Mouse (Mus musculus) limb, embryonic 14.5 days (tissue): ENCODE results near the gene Aadac. TPM values are rescaled to one million over a fixed set of nuclear protein-coding genes. Genes with fewer than 3 reads are reported as not detected.

ENCODE experiments used
- ATAC-seq: fragments of 200-750 bp; cut with Nextera tagmentation; 2 replicates; pipeline ENCODE4 v1.8.0; 2017; ENCODE audit warnings: low read depth, moderate number of reproducible peaks, moderate TSS enrichment; ENCODE audit not compliant: low FRiP score
- DNase-seq: peaks from one replicate; pipeline ENCODE4 v3.0.0-alpha.2; 2015; ENCODE audit warnings: low spot score
- H3K27ac ChIP-seq: fragments of 300-500 bp; sonication (generic); replicated peaks from 2 replicates; pipeline ENCODE4 v1.5.1; 2014; ENCODE audit warnings: low read depth, mild to moderate bottlenecking, low read length, moderate library complexity, mixed read lengths
- H3K27me3 ChIP-seq: fragments of 300-500 bp; sonication (generic); 2 replicates; pipeline ENCODE4 v1.6.1; 2014; ENCODE audit warnings: low read length, mixed read lengths; ENCODE audit not compliant: control insufficient read depth, insufficient read depth
- H3K36me3 ChIP-seq: fragments of 300-500 bp; sonication (generic); 2 replicates; pipeline ENCODE4 v1.6.1; 2014; ENCODE audit warnings: mild to moderate bottlenecking, low read length, moderate library complexity, mixed read lengths; ENCODE audit not compliant: control insufficient read depth, insufficient read depth
- H3K4me1 ChIP-seq: fragments of 300-500 bp; sonication (generic); 2 replicates; pipeline ENCODE4 v1.6.1; 2014; ENCODE audit warnings: antibody characterized with exemption, low read length, mixed read lengths; ENCODE audit not compliant: control insufficient read depth, insufficient read depth
- H3K4me2 ChIP-seq: fragments of 300-500 bp; sonication (generic); replicated peaks from 2 replicates; pipeline ENCODE4 v1.6.1; 2014; ENCODE audit warnings: low read depth, mild to moderate bottlenecking, low read length, moderate library complexity; ENCODE audit not compliant: severe bottlenecking
- H3K4me3 ChIP-seq: fragments of 300-500 bp; sonication (generic); replicated peaks from 2 replicates; pipeline ENCODE4 v1.5.1; 2014; ENCODE audit warnings: low read length
- H3K9ac ChIP-seq: fragments of 300-500 bp; sonication (generic); 2 replicates; pipeline ENCODE4 v1.6.1; 2014; ENCODE audit warnings: mild to moderate bottlenecking, low read depth, low read length, moderate library complexity; ENCODE audit not compliant: severe bottlenecking
- H3K9me3 ChIP-seq: fragments of 300-500 bp; sonication (generic); 2 replicates; pipeline ENCODE4 v1.6.1; 2016; ENCODE audit warnings: low read length; ENCODE audit not compliant: control insufficient read depth
- POLR2A ChIP-seq: fragments of 200-500 bp; IDR thresholded peaks from 2 replicates; pipeline ENCODE4 v1.8.0; 2012; ENCODE audit warnings: inconsistent platforms, mild to moderate bottlenecking, moderate library complexity, borderline replicate concordance; ENCODE audit not compliant: insufficient read depth, insufficient read length; ENCODE audit errors: extremely low read depth
- WGBS: fragments of 180-500 bp; shearing (Covaris S2); extraction: QIAGEN DNeasy Blood & Tissue Kit; methylation state at CpG from one replicate; pipeline ENCODE4 v1.1.7; 2014; 5-methylcytosine and 5-hydroxymethylcytosine counted together
- polyA plus RNA-seq, 2 experiments: library from polyadenylated mRNA; depleted of rRNA in 1 of 2; stranded (reverse) in 1 of 2; unstranded in 1 of 2; fragments of >200 nt; fragmentation: Nextera tagmentation in 1 of 2; extraction: Ambion mirVana in 1 of 2; gene quantifications; 2 replicates each; pipeline versions ENCODE4 v1.2.1 to v1.2.3; 2012 to 2014

Gene Aadac
- polyA plus RNA-seq, 2 experiments: 0.41 to 0.47 TPM

DNA sequence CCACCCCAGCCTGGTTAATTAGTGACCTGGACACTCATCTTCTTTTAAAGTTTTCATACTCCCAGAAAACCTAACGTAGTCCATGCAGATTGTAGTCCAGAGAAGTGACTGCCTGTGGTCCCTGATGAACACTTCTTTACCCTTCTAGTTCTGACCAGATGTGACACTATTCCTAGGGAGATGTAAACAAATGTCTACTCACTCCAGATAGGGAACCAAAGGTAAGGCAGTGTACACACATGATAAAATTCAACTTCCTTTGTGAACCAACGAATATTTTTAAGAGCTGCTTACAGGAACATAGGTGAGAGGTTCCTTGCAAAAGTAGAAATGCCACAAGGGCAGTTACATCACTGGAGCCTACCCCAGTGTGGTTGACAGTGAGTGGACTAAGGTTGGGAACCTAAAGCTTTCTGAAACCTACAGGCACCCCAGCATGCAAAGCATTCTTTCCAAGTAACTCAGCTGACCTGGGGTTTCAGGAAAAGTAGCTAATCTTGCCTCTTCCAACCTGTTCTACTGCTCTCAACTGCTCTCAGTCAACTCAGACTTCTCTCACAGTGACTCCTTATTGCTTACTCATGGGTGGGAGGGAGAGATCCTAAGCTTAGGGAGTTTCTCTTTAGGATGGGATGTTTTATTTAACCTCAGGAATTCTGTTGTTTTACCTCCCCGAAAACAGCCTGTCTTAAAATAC, 27.9 kb downstream of the Aadac start:
- ATAC-seq: no peak
- no peak for DNase-seq
- WGBS: 80% methylated on average over 3 of the region's 3 CpGs
- H3K4me1 ChIP-seq: no peaks in the 10 kb centered on the region
- H3K27ac ChIP-seq: no peak overlapping the region
- H3K36me3 ChIP-seq: no peaks in the 10 kb centered on the region
- no peaks in the 10 kb centered on the region for H3K27me3 ChIP-seq
- no peak overlapping the region for H3K9ac ChIP-seq
- H3K4me3 ChIP-seq: no peak overlapping the region
- no peaks in the 10 kb centered on the region for H3K9me3 ChIP-seq
- H3K4me2 ChIP-seq: no peak overlapping the region
- TF ChIP-seq POLR2A: no peak

DNA sequence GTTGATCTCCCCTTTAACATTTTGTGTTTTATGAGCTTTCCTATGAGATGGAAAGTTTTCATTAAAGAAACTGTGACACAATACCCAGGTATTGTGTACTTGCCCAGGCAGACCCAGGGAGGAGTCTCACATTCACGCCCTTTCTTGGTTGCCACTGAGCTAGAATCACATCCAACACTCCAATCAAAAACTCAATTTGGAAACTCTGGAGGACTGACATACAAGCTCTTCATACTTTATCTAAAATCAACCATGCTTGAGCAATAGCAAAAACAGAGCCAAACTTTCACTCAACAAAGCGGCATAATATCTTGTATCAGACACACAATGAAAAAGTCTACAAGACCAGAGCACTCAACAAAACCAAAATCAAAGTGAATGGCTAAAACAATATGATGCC, 28.4 kb downstream of the Aadac start:
- Histone ChIP-seq H3K4me1 (no peaks in the 10 kb centered on the region), H3K27me3 (no peaks in the 10 kb centered on the region), H3K9ac (no peak overlapping the region), H3K4me2 (no peak overlapping the region), H3K4me3 (no peak overlapping the region), H3K36me3 (no peaks in the 10 kb centered on the region), H3K9me3 (no peaks in the 10 kb centered on the region), H3K27ac (no peak overlapping the region)
- TF ChIP-seq POLR2A: no peak
- 84% methylated on average over 2 of the region's 2 CpGs for WGBS
- ATAC-seq: no peak
- no peak for DNase-seq

DNA sequence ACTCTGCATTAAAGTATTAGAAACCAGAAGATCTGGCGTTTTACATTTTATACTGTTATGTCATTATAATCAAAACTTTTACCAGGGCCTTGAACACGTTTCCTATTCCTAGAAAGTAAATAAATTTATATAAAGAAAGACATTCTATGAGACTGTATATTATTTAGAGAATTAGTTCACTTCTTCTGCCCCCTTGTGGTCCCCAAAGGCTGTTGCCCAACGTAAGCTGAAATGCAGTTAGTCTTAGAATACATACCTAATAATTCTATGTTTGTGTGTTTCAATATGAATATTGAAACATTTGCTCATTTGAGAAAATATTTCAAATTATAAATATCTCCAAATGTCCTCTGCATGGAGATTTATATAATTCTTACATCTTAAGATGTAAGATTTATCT, 30.9 kb downstream of the Aadac start:
- DNase-seq (peak; percentile 66), ATAC-seq (no peak)
- Histone ChIP-seq H3K9ac (no peak overlapping the region), H3K4me1 (no peaks in the 10 kb centered on the region), H3K4me3 (no peak overlapping the region), H3K4me2 (no peak overlapping the region), H3K9me3 (no peaks in the 10 kb centered on the region), H3K36me3 (no peaks in the 10 kb centered on the region), H3K27ac (no peak overlapping the region), H3K27me3 (no peaks in the 10 kb centered on the region)
- no peak for TF ChIP-seq POLR2A
- WGBS: 34% methylated on average over 3 of the region's 3 CpGs

DNA sequence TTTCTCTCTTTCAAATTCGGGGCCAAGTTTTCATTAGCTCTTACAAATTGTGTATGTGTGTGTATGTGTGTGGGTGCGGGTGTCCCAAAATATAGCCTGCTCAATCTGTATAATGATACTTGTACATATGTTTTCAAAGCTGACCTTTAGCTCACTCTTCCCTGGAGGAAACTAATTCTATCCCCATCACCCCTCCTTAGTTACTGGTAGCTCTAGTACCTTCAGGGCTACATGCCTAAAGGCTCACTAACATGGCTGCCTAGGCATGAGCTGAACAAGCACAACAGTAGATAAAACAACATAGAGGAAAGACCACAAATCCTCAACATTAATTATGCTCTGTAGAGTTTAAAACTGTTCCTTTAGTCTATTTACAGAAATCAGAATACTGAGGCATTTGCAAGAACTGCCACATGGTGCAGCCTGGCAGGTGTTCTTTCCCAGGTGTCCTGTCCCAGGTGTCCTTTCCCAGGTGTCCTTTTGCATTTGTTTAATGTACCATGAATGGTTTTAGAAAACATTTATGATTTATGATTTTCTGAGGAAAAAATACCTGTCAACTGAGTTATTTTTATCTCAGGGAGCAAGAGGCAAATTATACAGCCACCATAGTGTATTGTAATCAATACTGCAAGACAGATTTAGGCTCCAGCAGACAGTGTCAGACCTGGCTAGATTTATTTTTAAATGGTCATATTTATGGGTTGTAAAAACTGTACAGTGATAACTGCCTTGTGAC, 31.7 kb downstream of the Aadac start:
- ATAC-seq (no peak), DNase-seq (no peak)
- no peak overlapping the region for H3K27ac ChIP-seq
- no peak overlapping the region for H3K9ac ChIP-seq
- WGBS: 78% methylated on average over 2 of the region's 2 CpGs
- H3K9me3 ChIP-seq: no peaks in the 10 kb centered on the region
- H3K4me3 ChIP-seq: no peak overlapping the region
- H3K4me2 ChIP-seq: no peak overlapping the region
- no peak for TF ChIP-seq POLR2A
- no peaks in the 10 kb centered on the region for H3K27me3 ChIP-seq
- H3K4me1 ChIP-seq: no peaks in the 10 kb centered on the region
- H3K36me3 ChIP-seq: no peaks in the 10 kb centered on the region

DNA sequence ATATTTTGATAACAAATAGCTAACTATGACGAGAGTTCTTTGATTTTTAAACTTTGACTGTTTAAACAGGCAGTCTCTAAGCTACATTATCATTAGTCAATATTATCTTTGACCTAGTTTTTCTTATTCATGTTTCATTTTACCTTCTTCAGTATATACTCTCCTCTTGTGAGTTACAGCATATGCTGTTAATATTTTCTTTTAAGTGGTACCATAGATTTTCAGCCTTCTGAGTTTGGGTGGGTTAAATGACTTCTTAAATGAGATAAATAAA, 32.2 kb downstream of the Aadac start:
- Histone ChIP-seq H3K27ac (no peak overlapping the region), H3K9ac (no peak overlapping the region), H3K4me1 (no peaks in the 10 kb centered on the region), H3K27me3 (no peaks in the 10 kb centered on the region), H3K4me2 (no peak overlapping the region), H3K36me3 (no peaks in the 10 kb centered on the region), H3K9me3 (no peaks in the 10 kb centered on the region), H3K4me3 (no peak overlapping the region)
- 56% methylated on average over 1 of the region's 1 CpGs for WGBS
- no peak for TF ChIP-seq POLR2A
- ATAC-seq (no peak), DNase-seq (no peak)
